Mouse (Mus musculus): ENCODE data around the gene Gm9857. TPM values are rescaled to one million over a fixed set of nuclear protein-coding genes. Genes with fewer than 3 reads are reported as not detected.

Gm9857 gene
- polyA plus RNA-seq, 1 experiment from 2014 or later, result not detected

GRCm38 (mm10) chr3:108916857-108917256 is 23.4 kb downstream of the Gm9857 start:
- no peak for DNase-seq (ENCODE audit: low spot score)
- no peak overlapping the region for H3K27ac ChIP-seq (ENCODE audit: low read depth, low read length)
- ATAC-seq (replicated peaks; ENCODE audit: low FRiP score), result no peak
- H3K36me3 ChIP-seq (ENCODE audit: control insufficient read depth, insufficient read depth, low read length), result no peaks in the 10 kb centered on the region
- H3K4me3 ChIP-seq (ENCODE audit: low read depth, low read length), result no peak overlapping the region
- H3K4me1 ChIP-seq (replicated peaks; ENCODE audit: control insufficient read depth, insufficient read depth, low read length), result peaks cover 6% of the 10 kb centered on the region; the same call in 1 of the 2 replicates
- 59% methylated on average over 4 of the region's 4 CpGs for WGBS
- no peak overlapping the region for H3K9ac ChIP-seq (ENCODE audit: low read depth, low read length)
- H3K9me3 ChIP-seq (ENCODE audit: control insufficient read depth, low read length), result no peaks in the 10 kb centered on the region
- H3K4me2 ChIP-seq, result no peak overlapping the region
- no peaks in the 10 kb centered on the region for H3K27me3 ChIP-seq (replicated peaks; ENCODE audit: control insufficient read depth, insufficient read depth, low read length)

DNA sequence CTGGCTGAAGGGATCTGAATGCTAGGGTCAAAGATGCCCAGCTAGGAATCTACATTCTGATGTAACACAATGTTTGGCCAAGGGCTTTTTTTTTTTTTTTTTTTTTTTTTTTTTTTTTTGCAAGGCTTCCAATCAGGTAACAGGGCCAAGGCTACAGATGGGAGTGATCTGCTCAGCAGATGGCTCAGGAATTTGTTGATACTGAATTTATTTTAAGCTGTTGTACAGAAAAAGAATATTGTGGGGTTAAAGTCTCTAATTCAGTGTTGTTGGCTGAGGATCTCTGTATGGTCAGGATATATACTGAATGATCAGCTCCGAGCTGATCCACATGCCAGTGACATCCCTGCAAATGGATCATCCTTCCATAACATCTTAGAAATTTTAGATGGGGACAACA is 24.2 kb downstream of the Gm9857 start:
- no peak overlapping the region for H3K4me3 ChIP-seq (ENCODE audit: low read depth, low read length)
- WGBS, result 90% methylated on average over 1 of the region's 1 CpGs
- no peaks in the 10 kb centered on the region for H3K9me3 ChIP-seq (ENCODE audit: control insufficient read depth, low read length)
- no peak overlapping the region for H3K27ac ChIP-seq (ENCODE audit: low read depth, low read length)
- no peaks in the 10 kb centered on the region for H3K36me3 ChIP-seq (ENCODE audit: control insufficient read depth, insufficient read depth, low read length)
- no peaks in the 10 kb centered on the region for H3K27me3 ChIP-seq (replicated peaks; ENCODE audit: control insufficient read depth, insufficient read depth, low read length)
- H3K4me1 ChIP-seq (replicated peaks; ENCODE audit: control insufficient read depth, insufficient read depth, low read length), result 0 out of 2 replicates have a peak, but pooled peaks cover 2% of the 10 kb centered on the region
- no peak for ATAC-seq (replicated peaks; ENCODE audit: low FRiP score)
- H3K4me2 ChIP-seq, result no peak overlapping the region
- DNase-seq (ENCODE audit: low spot score), result no peak
- H3K9ac ChIP-seq (ENCODE audit: low read depth, low read length), result no peak overlapping the region

- H3K4me3 ChIP-seq (ENCODE audit: low read depth, low read length), result peak within 1 kb of the TSS; percentile 96
- no peaks in the 10 kb centered on the region for H3K9me3 ChIP-seq (ENCODE audit: control insufficient read depth, low read length)
- H3K36me3 ChIP-seq (ENCODE audit: control insufficient read depth, insufficient read depth, low read length), result peaks cover 3% of the 10 kb centered on the region; the same call in 1 of the 2 replicates
- peak; percentile 96 for ATAC-seq (replicated peaks; ENCODE audit: low FRiP score)
- WGBS, result under 1% methylated on average over 53 of the region's 53 CpGs
- H3K27ac ChIP-seq (ENCODE audit: low read depth, low read length), result peak within 1 kb of the TSS; percentile 99
- DNase-seq (ENCODE audit: low spot score), result peak; percentile 95
- no peaks in the 10 kb centered on the region for H3K27me3 ChIP-seq (replicated peaks; ENCODE audit: control insufficient read depth, insufficient read depth, low read length)
- peak within 1 kb of the TSS; percentile 83 for H3K4me2 ChIP-seq
- H3K9ac ChIP-seq (ENCODE audit: low read depth, low read length), result peak within 1 kb of the TSS; percentile 99
- H3K4me1 ChIP-seq (replicated peaks; ENCODE audit: control insufficient read depth, insufficient read depth, low read length), result peaks cover 11% of the 10 kb centered on the region
These were observed 28.5 kb downstream of the Gm9857 start, which contains the start of gene Prpf38b for GRCm38 (mm10) chr3:108911548-108912413. Gene Prpf38b, minus strand, starts transcription at chr3:108911727.

GRCm38 (mm10) chr3:108911081-108911547 is 29.1 kb downstream of the Gm9857 start:
- peaks cover 3% of the 10 kb centered on the region; the same call in 1 of the 2 replicates for H3K36me3 ChIP-seq (ENCODE audit: control insufficient read depth, insufficient read depth, low read length)
- no peaks in the 10 kb centered on the region for H3K27me3 ChIP-seq (replicated peaks; ENCODE audit: control insufficient read depth, insufficient read depth, low read length)
- H3K4me1 ChIP-seq (replicated peaks; ENCODE audit: control insufficient read depth, insufficient read depth, low read length), result peaks cover 11% of the 10 kb centered on the region
- H3K9me3 ChIP-seq (ENCODE audit: control insufficient read depth, low read length), result no peaks in the 10 kb centered on the region
- ATAC-seq (replicated peaks; ENCODE audit: low FRiP score) (peak; percentile 79), DNase-seq (ENCODE audit: low spot score) (no peak)
- WGBS, result under 1% methylated on average over 44 of the region's 44 CpGs
- peak overlapping the region; percentile 99 for H3K27ac ChIP-seq (ENCODE audit: low read depth, low read length)
- peak overlapping the region; percentile 96 for H3K4me3 ChIP-seq (ENCODE audit: low read depth, low read length)
- peak overlapping the region; percentile 99 for H3K9ac ChIP-seq (ENCODE audit: low read depth, low read length)
- peak overlapping the region; percentile 83 for H3K4me2 ChIP-seq

- H3K4me2 ChIP-seq, result peak overlapping the region; percentile 83
- no peaks in the 10 kb centered on the region for H3K9me3 ChIP-seq (ENCODE audit: control insufficient read depth, low read length)
- DNase-seq (ENCODE audit: low spot score) (peak; percentile 47), ATAC-seq (replicated peaks; ENCODE audit: low FRiP score) (no peak)
- H3K36me3 ChIP-seq (ENCODE audit: control insufficient read depth, insufficient read depth, low read length), result peaks cover 7% of the 10 kb centered on the region
- H3K9ac ChIP-seq (ENCODE audit: low read depth, low read length), result peak overlapping the region; percentile 99
- H3K27ac ChIP-seq (ENCODE audit: low read depth, low read length), result peak overlapping the region; percentile 99
- peaks cover 11% of the 10 kb centered on the region for H3K4me1 ChIP-seq (replicated peaks; ENCODE audit: control insufficient read depth, insufficient read depth, low read length)
- H3K27me3 ChIP-seq (replicated peaks; ENCODE audit: control insufficient read depth, insufficient read depth, low read length), result no peaks in the 10 kb centered on the region
- H3K4me3 ChIP-seq (ENCODE audit: low read depth, low read length), result peak overlapping the region; percentile 96
- under 1% methylated on average over 31 of the region's 32 CpGs for WGBS
These were observed 29.8 kb downstream of the Gm9857 start for GRCm38 (mm10) chr3:108910303-108911080.

- no peak for DNase-seq (ENCODE audit: low spot score)
- no peak overlapping the region for H3K9ac ChIP-seq (ENCODE audit: low read depth, low read length)
- H3K9me3 ChIP-seq (ENCODE audit: control insufficient read depth, low read length), result no peaks in the 10 kb centered on the region
- no peaks in the 10 kb centered on the region for H3K4me1 ChIP-seq (replicated peaks; ENCODE audit: control insufficient read depth, insufficient read depth, low read length)
- H3K27ac ChIP-seq (ENCODE audit: low read depth, low read length), result no peak overlapping the region
- peak; percentile 60 for ATAC-seq (replicated peaks; ENCODE audit: low FRiP score)
- no peak overlapping the region for H3K4me3 ChIP-seq (ENCODE audit: low read depth, low read length)
- 88% methylated on average over 6 of the region's 6 CpGs for WGBS
- H3K27me3 ChIP-seq (replicated peaks; ENCODE audit: control insufficient read depth, insufficient read depth, low read length), result no peaks in the 10 kb centered on the region
- H3K4me2 ChIP-seq, result no peak overlapping the region
- H3K36me3 ChIP-seq (ENCODE audit: control insufficient read depth, insufficient read depth, low read length), result peaks cover 32% of the 10 kb centered on the region
These were observed 37.3 kb downstream of the Gm9857 start for GRCm38 (mm10) chr3:108902934-108903333.

GRCm38 (mm10) chr3:108902038-108902437 is 38.2 kb downstream of the Gm9857 start:
- Histone ChIP-seq H3K9me3 (ENCODE audit: control insufficient read depth, low read length) (no peaks in the 10 kb centered on the region), H3K27ac (ENCODE audit: low read depth, low read length) (no peak overlapping the region), H3K9ac (ENCODE audit: low read depth, low read length) (no peak overlapping the region), H3K27me3 (replicated peaks; ENCODE audit: control insufficient read depth, insufficient read depth, low read length) (no peaks in the 10 kb centered on the region), H3K4me1 (replicated peaks; ENCODE audit: control insufficient read depth, insufficient read depth, low read length) (no peaks in the 10 kb centered on the region), H3K36me3 (ENCODE audit: control insufficient read depth, insufficient read depth, low read length) (peaks cover 31% of the 10 kb centered on the region), H3K4me3 (ENCODE audit: low read depth, low read length) (no peak overlapping the region), H3K4me2 (no peak overlapping the region)
- WGBS, result 54% methylated on average over 2 of the region's 2 CpGs
- no peak for ATAC-seq (replicated peaks; ENCODE audit: low FRiP score)
- DNase-seq (ENCODE audit: low spot score), result no peak

DNA sequence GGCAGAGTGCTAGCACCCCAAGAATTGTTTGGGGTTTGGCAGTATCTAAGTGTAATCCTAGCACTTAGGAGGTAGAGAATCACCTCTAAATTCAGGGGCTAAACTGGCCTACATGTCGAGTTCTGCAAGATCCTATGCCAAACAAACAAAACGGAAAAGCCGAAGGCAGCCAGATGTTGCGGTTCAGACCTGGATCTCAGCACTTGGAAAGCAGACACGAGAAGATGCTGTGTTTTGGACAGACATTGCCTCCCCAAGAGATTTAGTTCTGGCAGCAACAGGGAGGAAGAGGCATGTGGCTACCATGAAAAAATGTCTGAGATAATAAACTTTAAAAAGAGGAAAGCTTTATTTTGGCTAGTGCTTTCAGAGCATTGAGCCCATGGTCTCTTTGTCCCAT is 39.6 kb downstream of the Gm9857 start:
- no peak for ATAC-seq (replicated peaks; ENCODE audit: low FRiP score)
- Histone ChIP-seq H3K27me3 (replicated peaks; ENCODE audit: control insufficient read depth, insufficient read depth, low read length) (no peaks in the 10 kb centered on the region), H3K9ac (ENCODE audit: low read depth, low read length) (no peak overlapping the region), H3K4me2 (no peak overlapping the region), H3K4me1 (replicated peaks; ENCODE audit: control insufficient read depth, insufficient read depth, low read length) (no peaks in the 10 kb centered on the region), H3K27ac (ENCODE audit: low read depth, low read length) (no peak overlapping the region), H3K36me3 (ENCODE audit: control insufficient read depth, insufficient read depth, low read length) (peaks cover 27% of the 10 kb centered on the region), H3K4me3 (ENCODE audit: low read depth, low read length) (no peak overlapping the region), H3K9me3 (ENCODE audit: control insufficient read depth, low read length) (no peaks in the 10 kb centered on the region)
- DNase-seq (ENCODE audit: low spot score), result no peak
- 80% methylated on average over 5 of the region's 5 CpGs for WGBS

All from liver, embryonic 11.5 days (tissue).